29 mouse cellular contexts compared by ENCODE assay signal in genomic region chr11:65635307-65635706, GRCm38 (mm10).
DNase-seq lines count a peak whose midpoint lies in the region; ATAC-seq and TF ChIP-seq lines count a peak whose summit lies in the region.
"Had no signal": no experiment of that assay in that cellular context is flagged by ENCODE, and none has a peak within 500 bp of the region (broad histone marks: within the 10 kb centered on the region; RNA-seq: fewer than 3 reads in every experiment).

No protein-coding gene starts in this region.

- peak overlapping the region; percentile 39 for H3K27ac ChIP-seq in heart, embryonic 10.5 days
- peak overlapping the region; percentile 74 for H3K27ac ChIP-seq in heart, embryonic 12.5 days (ENCODE audit: poor library complexity, severe bottlenecking)
- H3K27ac ChIP-seq in heart, postnatal 0 days (ENCODE audit: low read depth), result peak overlapping the region; percentile 56
- H3K27ac ChIP-seq: embryonic facial prominence, embryonic 13.5 days; forebrain, embryonic 10.5 days; forebrain, embryonic 15.5 days; gastrocnemius, adult 2 months; hindbrain, embryonic 14.5 days; left cerebral cortex, adult 2 months; limb, embryonic 12.5 days; liver, embryonic 15.5 days; midbrain, embryonic 10.5 days; midbrain, embryonic 15.5 days had no signal

- H3K4me1 ChIP-seq in heart, embryonic 10.5 days, result peaks cover 35% of the 10 kb centered on the region
- peaks cover 41% of the 10 kb centered on the region for H3K4me1 ChIP-seq in heart, embryonic 12.5 days (replicated peaks)
- H3K4me1 ChIP-seq in heart, postnatal 0 days (ENCODE audit: control insufficient read depth, insufficient read depth), result 0 out of 2 replicates have a peak, but pooled peaks cover 24% of the 10 kb centered on the region
- H3K4me1 ChIP-seq: embryonic facial prominence, embryonic 13.5 days; forebrain, embryonic 10.5 days; forebrain, embryonic 15.5 days; limb, embryonic 12.5 days; liver, embryonic 15.5 days; midbrain, embryonic 10.5 days; midbrain, embryonic 15.5 days had no signal

- no peaks in the 10 kb centered on the region for H3K9me3 ChIP-seq in heart, embryonic 10.5 days
- no peaks in the 10 kb centered on the region for H3K9me3 ChIP-seq in heart, embryonic 12.5 days (replicated peaks)
- H3K9me3 ChIP-seq in heart, postnatal 0 days (replicated peaks; ENCODE audit: control insufficient read depth, low read length), result no peaks in the 10 kb centered on the region
- H3K9me3 ChIP-seq: embryonic facial prominence, embryonic 13.5 days; forebrain, embryonic 10.5 days; forebrain, embryonic 15.5 days; limb, embryonic 12.5 days; liver, embryonic 15.5 days; midbrain, embryonic 10.5 days; midbrain, embryonic 15.5 days had no signal

- peak; percentile 42; the same call in 1 of the 2 replicates for ATAC-seq in heart, embryonic 12.5 days (ENCODE audit: insufficient number of reproducible peaks, low FRiP score)
- peak; percentile 62 for ATAC-seq in heart, postnatal 0 days (ENCODE audit: insufficient read depth, low read depth)
- ATAC-seq: forebrain, embryonic 15.5 days; intestine, postnatal 0 days; midbrain, embryonic 15.5 days had no signal

- no peaks in the 10 kb centered on the region for H3K27me3 ChIP-seq in heart, embryonic 10.5 days (ENCODE audit: insufficient read depth, poor library complexity, severe bottlenecking)
- no peaks in the 10 kb centered on the region for H3K27me3 ChIP-seq in heart, embryonic 12.5 days (replicated peaks)
- H3K27me3 ChIP-seq in heart, postnatal 0 days (ENCODE audit: control insufficient read depth, insufficient read depth, low read length), result no peaks in the 10 kb centered on the region
- H3K27me3 ChIP-seq: embryonic facial prominence, embryonic 13.5 days; forebrain, embryonic 15.5 days; limb, embryonic 12.5 days; midbrain, embryonic 15.5 days had no signal

- no peak for DNase-seq in heart, embryonic 10.5 days (ENCODE audit: low spot score)
- no peak for DNase-seq in heart, postnatal 36 days
- DNase-seq in 3T3-L1 (ENCODE audit: low read depth, low spot score), result peak; percentile 2
- DNase-seq in heart, postnatal 0 days (ENCODE audit: low spot score), result peak; percentile 54
- DNase-seq in thymus, postnatal 0 days (ENCODE audit: low spot score), result no peak
- DNase-seq in layer of hippocampus, adult 8-10 months (ENCODE audit: low spot score in 2 of 2), result no peak
- DNase-seq: adrenal gland, postnatal 25 days; B cell, adult 2 months; cerebellum, adult 18-20 months; cerebellum, postnatal 10 days; gastrocnemius, adult 2 months; gastrocnemius, postnatal 36 days; kidney, postnatal 14 days; lung, postnatal 10 days; right cerebral cortex, adult 18-20 months; spleen, adult 18-20 months; thymus, adult 2 months; thymus, postnatal 4 days had no signal

- intact Hi-C loops in heart, postnatal 36 days (cut with DNase I), result loop anchor here (10.0 kb wide), 2 partner anchors 271 to 371 kb away; partner anchors contain the start of gene Myocd

- H3K4me2 ChIP-seq in heart, embryonic 12.5 days, result no peak overlapping the region
- H3K4me2 ChIP-seq in heart, postnatal 0 days (ENCODE audit: low read depth, low read length), result no peak overlapping the region
- H3K4me2 ChIP-seq: embryonic facial prominence, embryonic 13.5 days; forebrain, embryonic 15.5 days; hindbrain, embryonic 14.5 days; limb, embryonic 12.5 days; liver, embryonic 15.5 days; midbrain, embryonic 15.5 days had no signal

- WGBS in heart, embryonic 10.5 days, result 25% methylated on average over 4 of the region's 4 CpGs
- WGBS in heart, embryonic 12.5 days, result 22% methylated on average over 4 of the region's 4 CpGs
- 12% methylated on average over 4 of the region's 4 CpGs for WGBS in heart, postnatal 0 days

- H3K36me3 ChIP-seq in heart, embryonic 10.5 days, result no peaks in the 10 kb centered on the region
- no peaks in the 10 kb centered on the region for H3K36me3 ChIP-seq in heart, embryonic 12.5 days
- no peaks in the 10 kb centered on the region for H3K36me3 ChIP-seq in heart, postnatal 0 days (replicated peaks; ENCODE audit: control insufficient read depth, insufficient read depth, low read length)
- H3K36me3 ChIP-seq: embryonic facial prominence, embryonic 13.5 days; forebrain, embryonic 10.5 days; forebrain, embryonic 15.5 days; limb, embryonic 12.5 days; liver, embryonic 15.5 days; midbrain, embryonic 10.5 days; midbrain, embryonic 15.5 days had no signal

- no peak overlapping the region for H3K9ac ChIP-seq in heart, embryonic 12.5 days
- H3K9ac ChIP-seq in heart, postnatal 0 days (replicated peaks; ENCODE audit: low read depth, low read length), result no peak overlapping the region
- H3K9ac ChIP-seq: embryonic facial prominence, embryonic 13.5 days; forebrain, embryonic 15.5 days; hindbrain, embryonic 14.5 days; limb, embryonic 12.5 days; liver, embryonic 15.5 days; midbrain, embryonic 15.5 days had no signal

- no peak for TF ChIP-seq CTCF in heart, postnatal 0 days (IDR thresholded peaks at IDR 0.05; ENCODE audit: low read depth)

- peak; percentile 77 for TF ChIP-seq EP300 in heart, postnatal 0 days (IDR thresholded peaks at IDR 0.05; ENCODE audit: low read depth)

- H3K4me3 ChIP-seq in heart, embryonic 10.5 days, result no peak overlapping the region
- H3K4me3 ChIP-seq in heart, embryonic 12.5 days, result no peak overlapping the region
- no peak overlapping the region for H3K4me3 ChIP-seq in heart, postnatal 0 days (ENCODE audit: low read depth, low read length)
- H3K4me3 ChIP-seq: embryonic facial prominence, embryonic 13.5 days; forebrain, embryonic 10.5 days; forebrain, embryonic 15.5 days; gastrocnemius, adult 2 months; left cerebral cortex, adult 2 months; limb, embryonic 12.5 days; liver, embryonic 15.5 days; midbrain, embryonic 10.5 days; midbrain, embryonic 15.5 days had no signal

Comparison
In these comparisons a context has a peak if more than half of its experiments do, and no peak if none do; other contexts are left out.
1. DNase-seq: peak in 3T3-L1 (single experiment) and heart, postnatal 0 days (single experiment); none in heart, embryonic 10.5 days (single experiment), heart, postnatal 36 days (0 of 2), thymus, postnatal 0 days (single experiment) and layer of hippocampus, adult 8-10 months (0 of 2).
2. Peak in every context shown above with its lines, with median percentiles within 50 percentile points of each other: H3K27ac ChIP-seq.